Mouse (Mus musculus) liver, adult 2 months (tissue): Measurements from ENCODE around the gene Efnb2. TPM values are rescaled to one million over a fixed set of nuclear protein-coding genes. Genes with fewer than 3 reads are reported as not detected.
A peak's percentile ranks its signal among the peaks of the same experiment; 100 is the strongest.

ENCODE experiments used
- DNase-seq: peaks from one replicate; pipeline ENCODE4 v3.0.0-alpha.2; 2011; ENCODE audit warnings: low read depth, low spot score; ENCODE audit errors: extremely low read depth
- H3K27ac ChIP-seq: fragments of 200-500 bp; replicated peaks from 2 replicates; pipeline ENCODE4 v1.5.1; 2012; ENCODE audit warnings: low read depth, mild to moderate bottlenecking, control low read depth, inconsistent platforms, low read length; ENCODE audit not compliant: insufficient read depth
- H3K27me3 ChIP-seq: fragments of 200-500 bp; 2 replicates; pipeline ENCODE4 v1.6.1; 2012; ENCODE audit warnings: mild to moderate bottlenecking, moderate library complexity, low read length, inconsistent platforms; ENCODE audit not compliant: control insufficient read depth, insufficient read depth
- H3K36me3 ChIP-seq: fragments of 200-500 bp; 2 replicates; pipeline ENCODE4 v1.6.1; 2012; ENCODE audit warnings: low read length, inconsistent platforms; ENCODE audit not compliant: control insufficient read depth, insufficient read depth
- H3K4me1 ChIP-seq: fragments of 200-500 bp; 2 replicates; pipeline ENCODE4 v1.6.1; 2011; ENCODE audit warnings: low read length; ENCODE audit not compliant: control insufficient read depth, insufficient read depth
- H3K4me3 ChIP-seq: fragments of 200-500 bp; 2 replicates; pipeline ENCODE4 v1.5.1; 2011; ENCODE audit warnings: low read depth, mild to moderate bottlenecking, control low read depth, low read length, moderate library complexity; ENCODE audit not compliant: insufficient read depth
- H3K79me2 ChIP-seq: fragments of 200-500 bp; 2 replicates; pipeline ENCODE4 v1.6.1; 2012; ENCODE audit warnings: inconsistent platforms, mild to moderate bottlenecking, low read length, moderate library complexity; ENCODE audit not compliant: control insufficient read depth, insufficient read depth
- H3K9ac ChIP-seq: fragments of 200-500 bp; 2 replicates; pipeline ENCODE4 v1.6.1; 2012; ENCODE audit warnings: low read depth, mild to moderate bottlenecking, control low read depth, inconsistent platforms, low read length
- CTCF ChIP-seq: fragments of 200-500 bp; IDR thresholded peaks from 2 replicates; pipeline ENCODE4 v1.5.1; 2011; ENCODE audit warnings: low read depth, low read length, control low read depth
- POLR2A ChIP-seq: fragments of 200-500 bp; IDR thresholded peaks from 2 replicates; pipeline ENCODE4 v1.6.1; 2011; ENCODE audit warnings: low read length, control low read depth; ENCODE audit not compliant: insufficient read depth; ENCODE audit errors: extremely low read depth
- WGBS: fragments of 180-500 bp; shearing (Covaris S2); methylation state at CpG from one replicate; pipeline ENCODE4 v1.1.7; 2018; 5-methylcytosine and 5-hydroxymethylcytosine counted together
- polyA plus RNA-seq: library from polyadenylated mRNA; depleted of rRNA; stranded (reverse); fragments of >200 nt; gene quantifications from 2 replicates; pipeline ENCODE4 v1.2.3, GENCODE M21; 2012
- total RNA-seq: library from RNA; depleted of rRNA; stranded (reverse); fragments of >200 nt; gene quantifications from 2 replicates; pipeline ENCODE4 v1.2.3, GENCODE M21; 2014

Gene Efnb2
- total and polyA plus RNA-seq, 2 experiments, result 1.8 to 2.3 TPM

- Histone ChIP-seq H3K27me3 (no peaks in the 10 kb centered on the region), H3K4me3 (no peak overlapping the region), H3K9ac (no peak overlapping the region), H3K79me2 (peaks cover 20% of the 10 kb centered on the region; the same call in 1 of the 2 replicates), H3K27ac (no peak overlapping the region), H3K4me1 (peaks cover 2% of the 10 kb centered on the region; the same call in 1 of the 2 replicates), H3K36me3 (peaks cover 54% of the 10 kb centered on the region)
- 92% methylated on average over 3 of the region's 3 CpGs for WGBS
- DNase-seq, result no peak
- TF ChIP-seq CTCF (no peak; the same call in 1 of the 2 replicates), POLR2A (no peak)
These were observed 17.2 kb upstream of the Efnb2 start for GRCm38 (mm10) chr8:8678236-8678635.

- H3K4me1 ChIP-seq, result peaks cover 3% of the 10 kb centered on the region
- H3K27me3 ChIP-seq, result no peaks in the 10 kb centered on the region
- H3K79me2 ChIP-seq, result peaks cover 16% of the 10 kb centered on the region; the same call in 1 of the 2 replicates
- WGBS, result 79% methylated on average over 5 of the region's 5 CpGs
- peaks cover 47% of the 10 kb centered on the region for H3K36me3 ChIP-seq
- no peak overlapping the region for H3K9ac ChIP-seq
- H3K4me3 ChIP-seq, result no peak overlapping the region
- TF ChIP-seq CTCF (no peak), POLR2A (no peak)
- no peak for DNase-seq
- no peak overlapping the region for H3K27ac ChIP-seq
These were observed 13.8 kb upstream of the Efnb2 start for GRCm38 (mm10) chr8:8674864-8675263.

GRCm38 (mm10) chr8:8661759-8662138, 707 bp upstream of the Efnb2 start:
- Histone ChIP-seq H3K9ac (peak overlapping the region; percentile 50), H3K79me2 (no peaks in the 10 kb centered on the region; the same call in 1 of the 2 replicates), H3K4me3 (peak overlapping the region; percentile 66), H3K36me3 (peaks cover 8% of the 10 kb centered on the region), H3K27ac (peak overlapping the region; percentile 36), H3K4me1 (peaks cover 3% of the 10 kb centered on the region; the same call in 1 of the 2 replicates), H3K27me3 (peaks cover 8% of the 10 kb centered on the region; the same call in 1 of the 2 replicates)
- DNase-seq, result peak; percentile 79
- TF ChIP-seq POLR2A (no peak), CTCF (peak; percentile 88)
- WGBS, result under 1% methylated on average over 23 of the region's 23 CpGs

- DNase-seq, result no peak
- H3K36me3 ChIP-seq, result peaks cover 2% of the 10 kb centered on the region
- no peak overlapping the region for H3K27ac ChIP-seq
- H3K4me1 ChIP-seq, result peaks cover 3% of the 10 kb centered on the region; the same call in 1 of the 2 replicates
- H3K9ac ChIP-seq, result peak overlapping the region; percentile 58
- H3K4me3 ChIP-seq, result peak overlapping the region; percentile 66
- under 1% methylated on average over 88 of the region's 88 CpGs for WGBS
- TF ChIP-seq CTCF (no peak), POLR2A (no peak)
- peaks cover 8% of the 10 kb centered on the region; the same call in 1 of the 2 replicates for H3K27me3 ChIP-seq
- H3K79me2 ChIP-seq, result no peaks in the 10 kb centered on the region; the same call in 1 of the 2 replicates
These were observed 539 bp downstream of the Efnb2 start for GRCm38 (mm10) chr8:8660307-8661098.

- H3K4me1 ChIP-seq, result peaks cover 3% of the 10 kb centered on the region; the same call in 1 of the 2 replicates
- peak; percentile 28 for DNase-seq
- peak overlapping the region; percentile 58 for H3K9ac ChIP-seq
- 3% methylated on average over 53 of the region's 53 CpGs for WGBS
- TF ChIP-seq CTCF, result no peak
- no peak for TF ChIP-seq POLR2A
- H3K36me3 ChIP-seq, result no peaks in the 10 kb centered on the region
- H3K27ac ChIP-seq, result no peak overlapping the region
- H3K27me3 ChIP-seq, result peaks cover 8% of the 10 kb centered on the region; the same call in 1 of the 2 replicates
- H3K79me2 ChIP-seq, result no peaks in the 10 kb centered on the region; the same call in 1 of the 2 replicates
- H3K4me3 ChIP-seq, result peak overlapping the region; percentile 66
These were observed 1.3 kb downstream of the Efnb2 start for GRCm38 (mm10) chr8:8659503-8660306.
